Mouse (Mus musculus): Measurements from ENCODE around the gene Arl3. TPM values are rescaled to one million over a fixed set of nuclear protein-coding genes. Genes with fewer than 3 reads are reported as not detected.
A peak's percentile ranks its signal among the peaks of the same experiment; 100 is the strongest.

Gene Arl3
- polyA plus RNA-seq, 1 experiment = not detected

DNA sequence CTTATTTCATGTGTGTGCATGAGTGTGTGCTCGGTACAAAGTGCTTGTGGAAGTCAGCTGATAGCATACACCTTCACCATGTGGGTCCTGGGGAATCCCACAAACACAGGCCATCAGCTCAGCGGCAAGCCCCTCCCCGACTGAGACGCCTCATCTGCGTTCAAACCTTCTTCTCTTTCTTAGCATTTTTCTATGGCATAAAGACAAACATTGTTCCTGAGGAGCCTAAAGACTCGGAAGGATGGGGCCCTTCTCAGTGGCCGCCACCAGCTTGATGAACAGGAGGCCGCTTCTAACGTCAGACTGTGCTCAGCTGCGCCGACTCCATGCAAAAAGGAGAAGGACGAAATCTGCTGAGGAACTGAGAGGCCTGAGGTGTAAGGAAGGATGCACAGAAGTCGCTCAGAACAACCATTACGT lies 8.9 kb downstream of the Arl3 start:
- H3K27ac ChIP-seq (ENCODE audit: insufficient read depth, low read depth, low read length) = no peak overlapping the region
- H3K4me3 ChIP-seq (ENCODE audit: insufficient read depth, low read depth, low read length) = no peak overlapping the region
- TF ChIP-seq CTCF (IDR thresholded peaks at IDR 0.05; ENCODE audit: insufficient read depth, low read depth, low read length) = no peak
- no peak for TF ChIP-seq POLR2A (IDR thresholded peaks at IDR 0.05; ENCODE audit: insufficient read depth, low read depth, low read length)
- 79% methylated on average over 14 of the region's 14 CpGs for WGBS
- H3K4me1 ChIP-seq (ENCODE audit: control insufficient read depth, insufficient read depth, low read length) = peaks cover 14% of the 10 kb centered on the region

- WGBS = 77% methylated on average over 4 of the region's 4 CpGs
- no peak overlapping the region for H3K27ac ChIP-seq (ENCODE audit: insufficient read depth, low read depth, low read length)
- no peak for TF ChIP-seq CTCF (IDR thresholded peaks at IDR 0.05; ENCODE audit: insufficient read depth, low read depth, low read length)
- no peak for TF ChIP-seq POLR2A (IDR thresholded peaks at IDR 0.05; ENCODE audit: insufficient read depth, low read depth, low read length)
Observed at GRCm38 (mm10) chr19:46563603-46564002, 9.4 kb downstream of the Arl3 start.

DNA sequence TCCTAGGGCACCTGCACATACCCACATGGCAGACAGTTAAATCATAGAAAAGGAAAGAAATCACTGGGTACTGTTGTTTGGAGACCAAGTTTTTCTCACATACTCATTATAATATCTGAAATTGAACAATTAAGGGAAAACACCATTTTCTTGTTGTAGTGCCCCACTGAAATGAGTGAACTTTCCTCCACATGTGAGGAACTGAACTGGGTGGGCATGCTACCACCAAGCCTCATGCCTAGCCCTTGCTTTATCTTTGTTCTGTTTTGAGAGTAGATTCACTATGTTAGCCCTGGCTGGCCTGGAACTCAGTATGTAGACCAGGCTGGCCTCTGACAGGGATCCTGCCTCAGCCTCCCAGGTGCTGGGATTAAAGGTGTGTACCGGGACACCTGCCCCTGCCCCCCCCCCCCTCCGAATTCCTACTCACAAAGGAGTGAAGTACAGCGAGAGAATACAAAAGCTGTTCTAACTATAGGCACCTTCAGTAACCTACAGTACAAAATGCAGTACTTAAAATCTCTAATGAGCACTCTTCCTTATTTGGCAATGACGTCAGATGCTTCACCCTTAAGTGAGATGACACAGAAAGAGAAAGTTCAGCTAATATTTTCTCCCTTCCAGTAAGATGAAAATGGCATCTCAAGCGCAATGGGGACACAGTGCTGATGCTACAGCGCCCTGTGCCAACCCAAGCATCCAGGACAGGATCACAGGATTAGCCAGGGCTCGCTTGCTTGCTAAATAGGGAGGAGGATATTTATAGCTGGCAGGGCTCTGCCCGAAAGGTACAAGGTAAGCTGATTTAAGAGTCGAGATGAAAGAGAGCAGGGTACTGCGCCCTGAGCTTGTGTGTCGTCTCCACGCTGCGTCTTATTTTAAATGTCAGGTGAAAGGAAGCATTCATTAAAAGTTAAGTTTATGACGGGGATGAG lies 10.2 kb downstream of the Arl3 start:
- Histone ChIP-seq H3K4me3 (ENCODE audit: insufficient read depth, low read depth, low read length) (no peak overlapping the region), H3K4me1 (ENCODE audit: control insufficient read depth, insufficient read depth, low read length) (peaks cover 21% of the 10 kb centered on the region), H3K27ac (ENCODE audit: insufficient read depth, low read depth, low read length) (0 out of 2 replicates have a peak overlapping the region, but pooled peaks have one; percentile 16)
- TF ChIP-seq CTCF (IDR thresholded peaks at IDR 0.05; ENCODE audit: insufficient read depth, low read depth, low read length) (no peak; the same call in 1 of the 2 replicates), POLR2A (IDR thresholded peaks at IDR 0.05; ENCODE audit: insufficient read depth, low read depth, low read length) (no peak)
- whole genome bisulfite sequencing = 70% methylated on average over 14 of the region's 14 CpGs

More at GRCm38 (mm10) chr19:46563603-46564002, 9.4 kb downstream of the Arl3 start:
- Histone ChIP-seq H3K4me3 (ENCODE audit: insufficient read depth, low read depth, low read length) (no peak overlapping the region), H3K4me1 (ENCODE audit: control insufficient read depth, insufficient read depth, low read length) (peaks cover 19% of the 10 kb centered on the region)

DNA sequence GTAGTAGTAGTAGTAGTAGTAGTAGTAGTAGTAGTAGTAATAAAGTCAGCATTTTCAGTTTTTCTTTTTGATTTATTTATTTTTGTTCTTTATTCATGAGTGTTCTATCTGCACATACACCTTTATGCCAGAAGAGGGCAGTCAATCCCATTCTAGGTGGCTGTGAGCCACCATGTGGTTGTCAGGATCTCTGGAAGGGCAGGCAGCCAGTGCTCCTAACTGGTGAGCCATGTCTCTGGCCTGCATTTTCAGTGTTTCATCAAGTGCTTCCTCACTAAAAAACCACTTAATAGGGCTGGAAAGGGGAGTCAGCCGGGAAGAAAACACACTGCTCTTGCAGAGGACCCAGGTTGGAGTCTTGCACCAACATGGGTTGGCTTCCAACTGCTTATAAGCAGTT lies 10.9 kb downstream of the Arl3 start:
- TF ChIP-seq CTCF (IDR thresholded peaks at IDR 0.05; ENCODE audit: insufficient read depth, low read depth, low read length) (peak; percentile 37; the same call in 1 of the 2 replicates), POLR2A (IDR thresholded peaks at IDR 0.05; ENCODE audit: insufficient read depth, low read depth, low read length) (no peak)
- WGBS = 27% methylated on average over 1 of the region's 1 CpGs
- H3K27ac ChIP-seq (ENCODE audit: insufficient read depth, low read depth, low read length) = 0 out of 2 replicates have a peak overlapping the region, but pooled peaks have one; percentile 16
- H3K4me3 ChIP-seq (ENCODE audit: insufficient read depth, low read depth, low read length) = no peak overlapping the region
- peaks cover 21% of the 10 kb centered on the region for H3K4me1 ChIP-seq (ENCODE audit: control insufficient read depth, insufficient read depth, low read length)

DNA sequence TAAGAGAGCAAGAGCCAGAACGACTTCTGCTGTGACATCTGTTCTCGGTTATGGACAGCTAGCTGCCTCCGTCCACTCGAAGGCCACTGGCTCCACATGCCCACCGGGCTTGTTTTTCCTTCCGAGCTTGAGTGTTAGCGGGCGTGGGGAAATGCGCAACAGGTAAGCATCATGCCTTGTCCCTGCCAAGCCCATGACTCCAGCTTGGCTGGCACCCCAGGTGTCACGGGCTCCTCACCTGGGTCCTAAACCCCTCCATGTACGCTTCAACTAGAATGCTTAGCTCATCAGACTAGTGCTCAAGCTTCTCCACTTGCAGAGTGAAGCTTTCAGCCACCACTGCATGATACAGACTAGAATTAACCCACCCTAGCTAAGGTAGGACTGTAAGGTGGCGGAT lies 14.4 kb downstream of the Arl3 start:
- Histone ChIP-seq H3K27ac (ENCODE audit: insufficient read depth, low read depth, low read length) (no peak overlapping the region), H3K4me3 (ENCODE audit: insufficient read depth, low read depth, low read length) (no peak overlapping the region), H3K4me1 (ENCODE audit: control insufficient read depth, insufficient read depth, low read length) (peaks cover 22% of the 10 kb centered on the region)
- WGBS = 79% methylated on average over 12 of the region's 12 CpGs
- TF ChIP-seq CTCF (IDR thresholded peaks at IDR 0.05; ENCODE audit: insufficient read depth, low read depth, low read length) = no peak
- TF ChIP-seq POLR2A (IDR thresholded peaks at IDR 0.05; ENCODE audit: insufficient read depth, low read depth, low read length) = no peak

DNA sequence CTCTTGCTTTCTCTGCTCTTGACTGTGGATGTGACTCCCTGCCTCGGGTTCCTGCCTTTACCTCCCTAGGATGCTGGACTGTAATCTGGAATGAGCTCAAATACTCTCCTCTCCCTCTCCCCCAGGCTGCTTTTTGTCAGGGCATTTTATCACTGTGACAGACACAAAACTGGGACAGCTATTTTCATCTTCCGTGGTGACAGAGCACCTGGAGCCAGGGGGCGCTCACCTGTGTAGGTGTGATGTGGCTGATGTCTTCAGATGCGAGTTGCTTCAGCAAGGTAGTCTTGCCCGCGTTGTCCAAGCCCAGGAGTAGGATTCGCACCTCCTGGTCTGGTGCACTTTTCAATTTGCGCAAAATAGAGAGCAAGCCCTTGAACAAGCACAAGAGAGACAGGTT lies 15.0 kb downstream of the Arl3 start:
- TF ChIP-seq CTCF (IDR thresholded peaks at IDR 0.05; ENCODE audit: insufficient read depth, low read depth, low read length) (no peak), POLR2A (IDR thresholded peaks at IDR 0.05; ENCODE audit: insufficient read depth, low read depth, low read length) (no peak)
- WGBS = 80% methylated on average over 8 of the region's 8 CpGs
- Histone ChIP-seq H3K27ac (ENCODE audit: insufficient read depth, low read depth, low read length) (no peak overlapping the region), H3K4me1 (ENCODE audit: control insufficient read depth, insufficient read depth, low read length) (peaks cover 23% of the 10 kb centered on the region), H3K4me3 (ENCODE audit: insufficient read depth, low read depth, low read length) (no peak overlapping the region)

DNA sequence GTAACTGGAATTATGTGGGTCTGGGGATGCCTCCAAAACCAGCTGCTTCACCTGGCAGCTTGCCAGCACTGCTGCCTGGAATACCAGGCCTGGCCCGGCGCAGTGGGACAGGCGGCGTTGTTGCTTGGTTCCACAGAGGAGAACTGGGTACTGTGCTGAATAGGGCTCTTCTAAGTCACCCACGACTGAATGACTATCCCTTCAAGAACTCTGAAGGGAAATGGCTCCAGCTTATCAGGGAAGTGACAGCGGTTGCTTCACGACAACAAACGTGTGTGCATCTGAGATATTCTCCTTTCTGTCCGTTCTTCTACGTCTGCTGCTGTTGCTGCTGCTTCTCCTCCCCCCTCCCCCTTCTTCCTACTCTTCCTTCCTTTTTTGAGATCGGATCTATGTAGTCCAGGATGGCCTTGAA lies 19.4 kb downstream of the Arl3 start:
- peaks cover 12% of the 10 kb centered on the region for H3K4me1 ChIP-seq (ENCODE audit: control insufficient read depth, insufficient read depth, low read length)
- WGBS = 46% methylated on average over 11 of the region's 11 CpGs
- H3K4me3 ChIP-seq (ENCODE audit: insufficient read depth, low read depth, low read length) = no peak overlapping the region
- no peak overlapping the region for H3K27ac ChIP-seq (ENCODE audit: insufficient read depth, low read depth, low read length)
- TF ChIP-seq POLR2A (IDR thresholded peaks at IDR 0.05; ENCODE audit: insufficient read depth, low read depth, low read length) (no peak), CTCF (IDR thresholded peaks at IDR 0.05; ENCODE audit: insufficient read depth, low read depth, low read length) (no peak)

DNA sequence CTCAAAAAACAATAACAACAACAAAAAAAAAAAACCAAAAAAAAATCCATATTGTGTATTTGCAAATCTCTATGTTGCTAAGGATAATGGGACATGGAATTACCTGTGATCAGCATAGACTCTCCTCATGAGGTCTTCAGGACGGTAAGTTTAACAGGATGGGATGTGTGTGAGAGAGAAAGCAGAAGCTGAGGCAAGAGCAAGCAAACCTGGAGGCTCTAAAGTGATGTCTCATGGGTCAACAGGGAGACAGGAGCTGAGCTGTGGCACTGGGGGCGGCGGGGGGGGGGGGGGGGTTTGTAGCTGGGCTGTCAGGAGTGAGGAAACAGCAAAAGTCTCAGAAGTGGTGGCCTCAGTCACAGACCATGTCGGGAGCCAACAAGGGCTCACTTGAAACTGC lies 20.5 kb downstream of the Arl3 start:
- no peak for TF ChIP-seq CTCF (IDR thresholded peaks at IDR 0.05; ENCODE audit: insufficient read depth, low read depth, low read length)
- no peak for TF ChIP-seq POLR2A (IDR thresholded peaks at IDR 0.05; ENCODE audit: insufficient read depth, low read depth, low read length)
- no peak overlapping the region for H3K4me3 ChIP-seq (ENCODE audit: insufficient read depth, low read depth, low read length)
- H3K27ac ChIP-seq (ENCODE audit: insufficient read depth, low read depth, low read length) = no peak overlapping the region
- peaks cover 12% of the 10 kb centered on the region for H3K4me1 ChIP-seq (ENCODE audit: control insufficient read depth, insufficient read depth, low read length)
- WGBS = 86% methylated on average over 4 of the region's 4 CpGs

DNA sequence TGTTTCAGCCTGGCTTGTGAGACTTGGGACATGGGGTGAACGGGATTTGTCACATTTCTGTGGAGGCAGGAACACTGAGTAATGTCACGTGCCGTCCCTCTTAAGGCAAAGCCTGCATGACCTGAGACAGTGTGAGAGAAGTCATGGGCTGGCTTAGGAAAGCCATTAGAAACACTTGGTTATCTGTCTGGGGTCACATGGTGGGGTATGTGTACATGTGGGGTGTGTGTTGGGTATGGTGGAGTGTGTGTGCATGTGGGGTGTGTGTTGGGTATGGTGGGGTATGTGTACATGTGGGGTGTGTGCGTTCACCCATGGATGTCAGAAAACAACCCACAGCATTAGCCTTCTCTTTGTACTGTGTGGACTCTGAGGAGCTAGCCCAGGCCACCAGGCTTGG lies 22.6 kb downstream of the Arl3 start:
- H3K4me3 ChIP-seq (ENCODE audit: insufficient read depth, low read depth, low read length) = no peak overlapping the region
- no peak for TF ChIP-seq POLR2A (IDR thresholded peaks at IDR 0.05; ENCODE audit: insufficient read depth, low read depth, low read length)
- H3K27ac ChIP-seq (ENCODE audit: insufficient read depth, low read depth, low read length) = no peak overlapping the region
- peaks cover 7% of the 10 kb centered on the region for H3K4me1 ChIP-seq (ENCODE audit: control insufficient read depth, insufficient read depth, low read length)
- WGBS = 93% methylated on average over 4 of the region's 4 CpGs
